Mouse (Mus musculus) cortical plate, adult 2 months (tissue): ENCODE results near the gene Mid1ip1. TPM values are rescaled to one million over a fixed set of nuclear protein-coding genes. Genes with fewer than 3 reads are reported as not detected.

Experiments used
- H3K27ac ChIP-seq: fragments of 200-500 bp; 2 replicates; pipeline ENCODE4 v1.5.1; 2012; ENCODE audit warnings: low read length, control low read depth, inconsistent platforms; ENCODE audit not compliant: insufficient read depth
- H3K4me1 ChIP-seq: fragments of 200-500 bp; 2 replicates; pipeline ENCODE4 v1.6.1; 2011; ENCODE audit warnings: low read length; ENCODE audit not compliant: control insufficient read depth, insufficient read depth
- H3K4me3 ChIP-seq: fragments of 200-500 bp; 2 replicates; pipeline ENCODE4 v1.5.1; 2011; ENCODE audit warnings: mild to moderate bottlenecking, low read length, control low read depth; ENCODE audit not compliant: insufficient read depth
- CTCF ChIP-seq: fragments of 200-500 bp; IDR thresholded peaks from 2 replicates; pipeline ENCODE4 v1.5.1; 2011; ENCODE audit warnings: mild to moderate bottlenecking, control low read depth, low read length; ENCODE audit not compliant: insufficient read depth; ENCODE audit errors: extremely low read depth
- POLR2A ChIP-seq: fragments of 200-500 bp; IDR thresholded peaks from 2 replicates; pipeline ENCODE4 v1.6.1; 2011; ENCODE audit warnings: mild to moderate bottlenecking, low read length, control low read depth; ENCODE audit not compliant: insufficient read depth; ENCODE audit errors: extremely low read depth
- polyA plus RNA-seq: library from polyadenylated mRNA; depleted of rRNA; stranded (reverse); fragments of >200 nt; gene quantifications from 2 replicates; pipeline ENCODE4 v1.2.3, GENCODE M21; 2012; rRNA removed

Gene Mid1ip1
- polyA plus RNA-seq, result 101 and 108 TPM in 2 replicates

GRCm38 (mm10) chrX:10714696-10715140 lies at the start of gene Mid1ip1:
Mid1ip1 (plus strand) TSS chrX:10715013.
- H3K4me3 ChIP-seq, result no peak within 1 kb of the TSS
- H3K27ac ChIP-seq, result peak within 1 kb of the TSS; percentile 89

GRCm38 (mm10) chrX:10694455-10695180 lies 20.2 kb upstream of the Mid1ip1 start:
- no peak overlapping the region for H3K4me3 ChIP-seq
- H3K4me1 ChIP-seq, result no peaks in the 10 kb centered on the region
- no peak for TF ChIP-seq CTCF
- TF ChIP-seq POLR2A, result no peak
- no peak overlapping the region for H3K27ac ChIP-seq

More at GRCm38 (mm10) chrX:10714696-10715140, at the start of gene Mid1ip1:
- TF ChIP-seq CTCF, result no peak
- no peak for TF ChIP-seq POLR2A
- no peaks in the 10 kb centered on the region for H3K4me1 ChIP-seq

- Histone ChIP-seq H3K27ac (no peak overlapping the region), H3K4me3 (no peak overlapping the region), H3K4me1 (no peaks in the 10 kb centered on the region)
- TF ChIP-seq POLR2A (no peak), CTCF (no peak)
Measured at GRCm38 (mm10) chrX:10706728-10707127, 8.1 kb upstream of the Mid1ip1 start.

GRCm38 (mm10) chrX:10713839-10714637 lies 775 bp upstream of the Mid1ip1 start:
- H3K4me1 ChIP-seq, result no peaks in the 10 kb centered on the region
- TF ChIP-seq CTCF (0 out of 2 replicates have a peak, but pooled peaks have one; percentile 6), POLR2A (no peak)
- no peak overlapping the region for H3K4me3 ChIP-seq
- H3K27ac ChIP-seq, result peak overlapping the region; percentile 87

GRCm38 (mm10) chrX:10716917-10717763 lies 2.3 kb downstream of the Mid1ip1 start:
- peak overlapping the region; percentile 82 for H3K4me3 ChIP-seq
- H3K27ac ChIP-seq, result peak overlapping the region; percentile 96
- H3K4me1 ChIP-seq, result no peaks in the 10 kb centered on the region
- TF ChIP-seq POLR2A (no peak), CTCF (no peak)

- TF ChIP-seq CTCF (no peak), POLR2A (no peak)
- Histone ChIP-seq H3K4me1 (no peaks in the 10 kb centered on the region), H3K27ac (peak overlapping the region; percentile 96), H3K4me3 (peak overlapping the region; percentile 82)
Measured at GRCm38 (mm10) chrX:10718021-10718837, 3.4 kb downstream of the Mid1ip1 start.

GRCm38 (mm10) chrX:10718838-10719539 lies 4.2 kb downstream of the Mid1ip1 start:
- no peaks in the 10 kb centered on the region for H3K4me1 ChIP-seq
- H3K4me3 ChIP-seq, result peak overlapping the region; percentile 82
- no peak for TF ChIP-seq CTCF
- no peak for TF ChIP-seq POLR2A
- H3K27ac ChIP-seq, result peak overlapping the region; percentile 96

- H3K27ac ChIP-seq, result no peak overlapping the region
- TF ChIP-seq CTCF (no peak), POLR2A (no peak)
- no peaks in the 10 kb centered on the region for H3K4me1 ChIP-seq
- H3K4me3 ChIP-seq, result no peak overlapping the region
Measured at GRCm38 (mm10) chrX:10720391-10720790, 5.6 kb downstream of the Mid1ip1 start.

GRCm38 (mm10) chrX:10724571-10724970 lies 9.8 kb downstream of the Mid1ip1 start:
- Histone ChIP-seq H3K27ac (no peak overlapping the region), H3K4me3 (no peak overlapping the region), H3K4me1 (no peaks in the 10 kb centered on the region)
- TF ChIP-seq POLR2A (no peak), CTCF (no peak)
